Mouse (Mus musculus) thymus, postnatal 0 days (tissue): Measurements from ENCODE around the gene Lsm12. TPM values are rescaled to one million over a fixed set of nuclear protein-coding genes. Genes with fewer than 3 reads are reported as not detected.
"Not testable (repeated sequence)": the region's sequence is repeated elsewhere in the genome, so short reads cannot be mapped to it uniquely, and the experiment has no call there.

Experiments used
- DNase-seq: peaks from one replicate; pipeline ENCODE4 v3.0.0-alpha.2; 2015; ENCODE audit warnings: low spot score
- polyA plus RNA-seq: library from polyadenylated mRNA; unstranded; fragments of >200 nt; fragmentation: Nextera tagmentation; extraction: Ambion mirVana; gene quantifications from 2 replicates; pipeline ENCODE4 v1.2.1, GENCODE M21; 2015

Lsm12 gene
- polyA plus RNA-seq, 1 experiment from 2014 or later, result 140 TPM

DNA sequence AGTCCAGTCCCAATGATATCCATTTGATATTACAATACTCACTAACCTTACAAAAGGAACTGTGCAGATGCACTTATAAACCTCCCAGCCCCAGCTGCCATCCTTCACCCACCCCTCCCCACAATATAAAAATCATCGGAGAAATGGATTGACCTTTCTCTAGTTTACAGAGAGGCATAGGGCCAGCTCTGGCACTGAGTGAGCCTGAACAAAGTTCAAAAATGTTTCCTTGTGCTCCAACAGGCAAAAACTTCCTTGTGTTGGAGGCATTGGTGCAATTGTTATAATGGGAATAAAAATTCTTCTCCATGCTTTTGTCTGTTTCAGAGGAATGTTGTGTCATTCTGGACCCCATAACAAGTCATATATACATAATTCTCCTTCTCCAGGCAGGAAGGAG lies 1.1 kb upstream of the Lsm12 start:
- no peak for DNase-seq

DNA sequence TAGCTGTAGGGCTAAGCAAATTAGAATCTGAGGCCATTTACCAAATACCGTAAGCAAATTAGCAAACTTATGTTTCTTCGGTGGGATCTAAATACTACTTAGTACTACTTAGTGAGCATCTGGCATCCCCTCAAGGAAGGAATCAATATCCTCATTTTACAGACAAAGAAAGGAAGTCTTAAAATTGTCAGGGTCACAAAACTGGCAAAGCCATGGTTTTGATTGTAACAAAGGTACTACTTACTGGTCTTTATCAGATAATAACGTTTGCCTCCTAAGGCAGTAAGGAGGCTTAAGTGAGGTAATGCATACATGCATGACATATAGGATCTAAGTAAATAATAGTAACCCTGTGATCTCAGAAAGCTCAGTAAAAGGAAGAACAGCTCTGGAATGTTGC lies 581 bp upstream of the Lsm12 start:
- DNase-seq, result no peak

DNA sequence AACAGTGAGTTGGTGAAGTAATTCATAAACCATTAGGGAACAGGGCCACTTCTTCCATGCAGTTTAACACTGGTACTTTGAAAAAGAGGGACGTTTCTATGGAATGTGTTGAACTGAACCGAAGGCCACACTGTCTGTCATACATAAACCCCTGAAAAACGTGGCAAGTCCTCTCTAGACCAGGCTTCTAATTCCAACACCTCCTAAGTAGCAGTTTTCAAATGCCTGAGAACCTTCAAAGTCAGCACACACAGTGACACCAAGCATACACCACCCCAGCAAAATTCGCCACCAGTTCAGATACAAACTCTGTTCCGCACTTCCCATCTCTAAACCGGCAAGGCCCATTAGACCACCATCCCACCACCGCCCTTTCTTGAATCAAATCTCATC lies 847 bp downstream of the Lsm12 start:
- peak; percentile 9 for DNase-seq

- no peak for DNase-seq
Observed at GRCm38 (mm10) chr11:102179836-102180235, 5.3 kb downstream of the Lsm12 start.

DNA sequence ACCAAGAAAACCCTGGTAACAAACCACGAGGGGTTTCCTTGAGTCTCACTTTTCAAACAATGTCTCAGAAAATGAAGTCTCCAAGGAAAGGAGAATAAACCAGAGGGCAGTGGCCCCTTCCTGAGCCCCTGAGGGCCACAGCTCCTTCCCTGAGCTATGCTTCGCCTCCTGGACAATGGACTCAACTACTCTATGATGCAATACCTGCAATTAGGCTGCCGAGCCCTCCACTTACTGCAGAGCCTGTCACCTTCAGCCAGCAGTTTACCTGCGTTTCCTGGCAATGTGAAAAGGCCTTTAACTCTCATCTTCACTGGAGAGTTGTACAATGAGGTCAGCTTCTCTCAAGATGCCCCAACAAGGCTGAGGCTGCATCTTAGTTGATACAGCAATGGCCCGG lies 16.4 kb downstream of the Lsm12 start:
- DNase-seq, result no peak

GRCm38 (mm10) chr11:102167539-102167938 lies 17.6 kb downstream of the Lsm12 start:
- no peak for DNase-seq

DNA sequence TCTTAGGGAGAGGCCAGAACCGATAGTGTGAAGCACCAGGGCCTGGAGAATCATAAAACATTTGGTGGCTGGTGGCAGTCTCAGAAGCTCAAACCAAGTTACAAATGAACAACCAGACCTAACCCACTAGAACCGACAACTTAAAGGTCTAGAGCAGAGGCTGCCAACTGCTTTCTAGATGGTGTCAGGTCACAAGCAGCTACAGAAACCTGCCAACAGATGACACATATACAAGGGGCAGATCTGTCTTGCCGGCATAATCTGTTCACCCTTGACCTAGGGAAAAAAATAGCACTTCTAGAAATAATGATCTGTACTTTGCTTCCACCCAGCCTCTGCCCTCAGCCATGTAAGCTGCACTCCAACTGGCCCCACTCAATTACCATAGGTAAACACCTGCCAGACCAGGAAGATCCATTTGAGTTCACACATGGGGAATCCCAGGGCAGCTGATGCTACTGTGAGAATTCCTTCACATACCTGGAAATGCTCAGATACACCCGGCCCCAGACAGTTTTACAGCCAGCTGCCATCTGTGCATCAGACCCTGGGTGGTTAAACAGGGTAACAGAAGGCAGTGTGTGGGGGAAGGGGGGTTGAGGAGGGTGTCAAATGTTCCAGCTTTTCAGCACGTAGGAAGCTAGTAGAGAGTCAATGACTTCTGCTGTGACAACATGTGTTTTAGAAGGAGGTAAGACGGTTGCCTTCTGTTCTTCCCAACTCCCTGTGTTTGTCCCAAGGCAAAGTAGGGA lies 18.9 kb downstream of the Lsm12 start:
- no peak for DNase-seq

- no peak for DNase-seq
Observed at GRCm38 (mm10) chr11:102159781-102160180, 25.3 kb downstream of the Lsm12 start.

GRCm38 (mm10) chr11:102158024-102158423 lies 27.1 kb downstream of the Lsm12 start:
- not testable (repeated sequence) for DNase-seq

- no peak for DNase-seq
Observed at GRCm38 (mm10) chr11:102156786-102157089, 28.4 kb downstream of the Lsm12 start.

DNA sequence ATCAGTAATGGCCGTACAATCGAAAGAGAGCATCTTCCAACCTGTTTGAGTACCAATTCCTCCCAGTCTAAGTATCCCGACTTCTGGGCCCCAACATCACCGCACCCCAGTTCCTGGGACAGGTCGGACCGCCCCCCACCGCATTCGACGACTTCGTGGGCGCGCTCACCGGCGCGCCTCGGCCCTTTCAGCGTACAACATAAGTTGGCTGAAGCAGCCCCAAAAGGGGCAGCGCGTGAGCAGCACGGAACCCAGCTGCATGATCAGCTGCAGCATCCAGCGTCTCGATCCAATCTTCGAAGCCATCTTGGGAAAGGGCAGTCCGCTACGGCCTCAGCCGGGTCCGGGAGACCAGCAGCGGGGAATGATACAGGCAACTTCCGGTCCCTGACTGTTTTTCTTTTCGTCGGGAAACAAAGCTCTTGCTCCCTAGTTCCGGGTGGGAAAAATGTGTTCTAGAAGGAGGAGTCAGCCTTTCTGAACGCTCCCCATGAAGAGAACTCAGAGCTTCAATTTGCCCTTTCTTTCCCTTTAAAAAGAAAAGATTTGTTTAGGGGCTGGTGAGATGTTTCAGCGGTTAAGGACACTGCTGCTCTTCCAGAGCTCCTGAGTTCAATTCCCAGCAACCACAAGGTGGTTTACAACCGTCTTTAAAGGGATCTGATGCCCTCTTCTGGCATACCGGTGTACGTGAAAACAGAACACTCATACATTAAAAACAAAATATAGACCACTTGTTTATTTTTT lies 28.9 kb downstream of the Lsm12 start, which contains the start of gene Tmem101:
TSS of gene Tmem101 (minus strand) at position 366 of the 747 bp plus-strand sequence.
- DNase-seq, result peak; percentile 75

DNA sequence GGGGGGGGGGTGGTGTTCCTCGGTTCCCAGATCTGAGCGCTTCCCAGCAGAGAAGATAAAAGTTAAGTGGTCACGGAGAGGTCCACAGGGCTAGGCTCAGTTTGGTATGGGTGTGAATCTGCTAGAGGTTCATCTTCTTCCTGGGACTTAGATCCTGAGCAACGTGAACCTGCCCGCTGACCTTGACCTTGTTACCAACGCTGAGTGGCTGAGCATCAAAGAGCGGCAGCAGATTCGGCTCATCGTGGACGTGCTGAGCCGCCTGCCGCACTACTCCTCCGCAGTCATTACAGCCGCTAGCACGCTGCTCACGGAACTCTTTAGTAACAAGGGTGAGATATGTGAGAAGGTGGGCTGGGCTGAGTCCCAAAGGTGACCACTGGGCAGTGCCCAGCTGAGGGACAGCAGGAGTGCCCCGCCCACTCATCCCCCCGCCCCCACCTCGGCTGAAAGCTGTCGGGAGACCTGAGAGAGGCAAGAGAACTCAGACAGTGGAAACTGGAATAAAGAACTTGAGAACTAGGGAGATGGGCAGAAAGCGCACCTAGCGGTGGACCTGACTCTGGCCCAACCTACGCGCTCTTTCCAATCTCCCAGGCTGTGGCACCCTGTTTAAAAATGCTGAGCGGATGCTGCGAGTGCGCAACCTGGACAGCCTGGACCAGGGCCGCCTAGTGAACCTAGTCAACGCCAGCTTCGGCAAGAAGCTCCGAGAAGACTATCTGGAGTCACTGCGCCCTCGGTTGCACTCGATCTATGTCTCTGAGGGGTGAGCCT lies 37.7 kb downstream of the Lsm12 start:
- no peak for DNase-seq

DNA sequence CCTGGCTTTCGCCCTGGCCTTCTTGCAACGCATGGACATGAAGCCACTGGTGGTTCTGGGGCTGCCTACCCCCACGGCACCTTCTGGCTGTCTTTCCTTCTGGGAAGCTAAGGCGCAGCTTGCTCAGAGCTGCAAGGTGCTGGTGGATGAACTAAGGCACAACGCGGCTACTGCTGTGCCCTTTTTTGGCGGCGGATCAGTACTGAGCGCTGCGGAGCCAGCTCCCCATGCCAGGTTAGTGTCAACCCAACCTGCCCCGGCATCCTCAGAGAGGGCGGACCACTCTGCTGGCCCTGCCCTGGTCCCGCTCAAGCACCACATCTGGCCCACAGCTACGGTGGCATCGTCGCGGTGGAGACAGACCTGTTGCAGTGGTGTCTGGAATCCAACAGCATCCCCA lies 38.6 kb downstream of the Lsm12 start:
- no peak for DNase-seq

- no peak for DNase-seq
Observed at GRCm38 (mm10) chr11:102146005-102146404, 39.1 kb downstream of the Lsm12 start.

DNA sequence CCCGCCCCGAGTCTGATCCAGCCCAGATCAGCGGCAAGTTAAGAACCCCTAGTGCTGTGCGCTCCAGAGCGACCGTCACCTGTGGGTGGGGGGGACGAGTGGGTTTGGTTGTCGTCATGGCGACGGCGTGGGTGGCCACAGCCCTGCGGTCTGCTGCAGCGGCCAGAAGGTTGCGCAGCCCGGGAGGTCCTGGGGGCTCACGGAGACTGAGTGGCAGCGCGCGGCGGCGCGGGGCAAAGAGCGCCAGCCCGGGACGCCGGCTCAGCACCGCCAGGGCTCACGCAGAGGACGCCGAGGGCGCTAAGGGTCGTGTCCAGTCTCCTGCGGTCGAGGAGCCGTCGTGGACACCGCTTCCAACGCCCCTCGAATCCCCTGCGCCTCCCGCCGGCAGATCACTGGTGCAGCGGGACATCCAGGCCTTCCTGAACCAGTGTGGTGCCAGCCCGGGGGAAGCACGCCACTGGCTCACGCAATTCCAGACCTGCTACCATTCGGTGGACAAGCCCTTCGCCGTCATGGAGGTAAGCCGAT lies 39.6 kb downstream of the Lsm12 start, which contains the start of gene Nags:
TSS of gene Nags (plus strand) at position 43 of the 531 bp plus-strand sequence.
- no peak for DNase-seq

DNA sequence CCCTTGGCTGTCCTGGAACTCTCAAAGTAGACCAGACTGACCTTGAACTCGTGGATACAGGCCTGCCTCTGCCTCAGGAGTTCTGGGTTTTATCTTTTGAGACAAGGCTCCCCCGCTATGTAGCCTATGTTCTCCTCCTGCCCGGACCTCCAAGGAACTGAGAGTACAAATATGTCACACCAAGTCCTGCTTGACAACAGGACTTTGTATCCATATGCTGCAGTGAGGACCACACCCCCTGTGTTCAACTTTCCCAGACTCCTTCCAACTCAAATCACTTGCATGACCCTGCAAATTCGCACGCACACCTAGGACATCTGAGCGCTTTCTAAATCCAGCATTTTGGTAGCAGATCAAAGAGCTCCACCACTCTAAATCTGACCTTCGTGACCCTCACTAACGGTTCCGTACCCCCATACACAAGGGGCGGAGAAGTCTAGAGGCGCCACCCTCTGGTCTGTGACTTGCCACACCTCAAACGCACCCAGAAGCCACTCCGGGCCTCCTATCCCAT lies 40.1 kb downstream of the Lsm12 start:
- no peak for DNase-seq

DNA sequence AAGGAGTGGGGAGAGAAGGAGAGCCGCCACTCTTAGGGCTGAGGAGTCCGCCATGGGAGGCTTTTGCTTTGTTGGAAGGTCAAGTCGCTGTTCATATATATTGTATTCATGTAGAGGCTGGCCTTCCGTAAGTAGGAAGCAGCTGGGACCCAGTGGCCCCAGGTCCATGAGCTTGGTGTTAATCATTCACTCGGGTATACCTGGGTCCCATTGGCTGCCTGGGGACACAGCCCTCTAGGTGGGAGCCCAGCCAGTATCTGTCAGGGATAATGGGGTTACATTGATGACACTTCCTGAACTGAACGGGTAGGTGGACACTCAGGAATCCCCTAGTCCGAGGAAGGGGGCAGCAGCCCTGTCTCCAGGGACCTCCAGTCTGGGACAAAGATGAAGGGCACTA lies 42.7 kb downstream of the Lsm12 start:
- DNase-seq, result no peak

DNA sequence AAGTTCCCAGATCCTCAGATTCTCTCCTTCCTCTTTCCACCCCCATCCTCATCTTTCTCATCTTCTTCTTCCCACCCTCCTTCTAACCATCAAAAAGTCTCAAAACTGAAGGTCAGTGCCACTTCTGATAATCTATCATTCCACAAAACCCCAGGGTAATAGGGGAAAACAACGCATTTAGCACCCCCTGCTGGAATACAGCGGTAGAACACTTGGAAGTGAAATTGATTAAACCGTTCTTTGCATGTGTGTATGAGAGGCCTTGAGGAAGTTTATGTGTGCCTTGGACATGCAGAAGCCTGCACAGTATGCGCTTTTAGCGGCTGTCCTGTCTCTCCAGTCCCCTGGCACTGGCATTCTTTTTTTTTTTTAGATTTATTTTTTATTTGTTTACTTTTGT lies 44.6 kb downstream of the Lsm12 start:
- DNase-seq, result peak; percentile 61

- DNase-seq, result peak; percentile 64
Observed at GRCm38 (mm10) chr11:102138447-102138740, 46.7 kb downstream of the Lsm12 start.

DNA sequence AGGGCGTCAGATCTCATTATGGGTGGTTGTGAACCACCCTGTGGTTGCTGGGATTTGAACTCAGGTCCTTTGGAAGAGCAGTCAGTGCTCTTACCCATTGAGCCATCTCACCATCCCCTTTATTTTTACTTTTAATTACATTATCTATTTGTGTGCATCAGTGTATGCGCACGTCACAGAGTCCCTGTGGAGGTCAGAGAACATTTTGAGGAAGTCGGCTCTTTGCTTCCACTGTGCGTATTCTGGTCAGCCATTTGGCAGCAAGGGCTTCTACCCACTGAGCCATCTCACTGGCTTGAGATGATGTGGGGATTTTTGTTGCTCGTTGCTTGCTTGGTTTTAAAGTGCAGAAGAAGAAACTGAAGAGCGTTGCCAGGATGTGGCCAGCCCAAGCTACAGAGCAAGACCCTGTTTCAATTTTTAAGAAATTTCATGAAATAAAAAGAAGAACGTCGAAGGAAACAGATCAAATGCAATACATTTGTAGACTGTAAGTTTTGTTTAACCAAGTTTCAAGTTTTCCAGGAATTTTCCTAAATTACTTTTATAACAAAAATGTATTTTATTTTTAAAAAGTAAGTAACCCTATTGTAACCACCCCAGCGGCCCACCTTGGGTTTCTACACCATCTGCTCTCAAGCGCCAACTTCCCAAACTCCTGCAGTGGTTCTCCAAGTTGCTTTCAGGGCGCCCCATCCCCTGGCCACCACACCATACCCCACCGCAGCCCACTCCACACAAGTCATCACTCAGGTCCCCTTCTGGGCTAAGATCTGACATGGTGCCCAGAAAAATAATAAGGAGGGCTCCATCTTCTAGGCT lies 47.3 kb downstream of the Lsm12 start:
- no peak for DNase-seq

- no peak for DNase-seq
Observed at GRCm38 (mm10) chr11:102134516-102134915, 50.6 kb downstream of the Lsm12 start.
